Mouse (Mus musculus) heart, adult 2 months (tissue): ENCODE measurements around the gene Dolk. TPM values are rescaled to one million over a fixed set of nuclear protein-coding genes. Genes with fewer than 3 reads are reported as not detected.

Experiments
- DNase-seq, 2 experiments: peaks; one replicate each; pipeline ENCODE4 v3.0.0; 2021
- H3K27ac ChIP-seq: fragments of 200-600 bp; 2 replicates; pipeline ENCODE4 v1.8.1; 2022
- H3K27me3 ChIP-seq: fragments of 200-500 bp; 2 replicates; pipeline ENCODE4 v1.6.1; 2012; ENCODE audit warnings: mild to moderate bottlenecking, low read length, inconsistent platforms, mixed read lengths; ENCODE audit not compliant: control insufficient read depth, insufficient read depth
- H3K36me3 ChIP-seq: fragments of 200-500 bp; 2 replicates; pipeline ENCODE4 v1.6.1; 2012; ENCODE audit warnings: low read length, inconsistent platforms; ENCODE audit not compliant: control insufficient read depth, insufficient read depth
- H3K4me1 ChIP-seq: fragments of 200-500 bp; 2 replicates; pipeline ENCODE4 v1.6.1; 2011; ENCODE audit warnings: low read length; ENCODE audit not compliant: control insufficient read depth, insufficient read depth
- H3K4me3 ChIP-seq: fragments of 200-600 bp; 2 replicates; pipeline ENCODE4 v1.8.1; 2022
- H3K79me2 ChIP-seq: fragments of 200-500 bp; replicated peaks from 2 replicates; pipeline ENCODE4 v1.6.1; 2012; ENCODE audit warnings: mild to moderate bottlenecking, inconsistent platforms, low read length, moderate library complexity, mixed read lengths; ENCODE audit not compliant: control insufficient read depth, insufficient read depth
- H3K9ac ChIP-seq: fragments of 200-500 bp; 2 replicates; pipeline ENCODE4 v1.6.1; 2012; ENCODE audit warnings: low read depth, mild to moderate bottlenecking, control low read depth, inconsistent platforms, low read length, mixed read lengths
- CTCF ChIP-seq: fragments of 200-600 bp; IDR thresholded peaks from 2 replicates; pipeline ENCODE4 v1.8.1; 2022; ENCODE audit warnings: antibody characterized with exemption, mild to moderate bottlenecking, moderate library complexity
- EP300 ChIP-seq: fragments of 200-500 bp; IDR thresholded peaks from 2 replicates; pipeline ENCODE4 v1.6.1; 2011; ENCODE audit warnings: low read depth, low read length, control low read depth; ENCODE audit not compliant: insufficient read depth
- POLR2A ChIP-seq: fragments of 200-500 bp; IDR thresholded peaks from 2 replicates; pipeline ENCODE4 v1.6.1; 2011; ENCODE audit warnings: mild to moderate bottlenecking, low read depth, low read length, control low read depth; ENCODE audit not compliant: insufficient read depth
- WGBS: fragments of 180-500 bp; shearing (Covaris S2); methylation state at CpG from one replicate; pipeline ENCODE4 v1.1.7; 2018; 5-methylcytosine and 5-hydroxymethylcytosine counted together
- intact Hi-C: fragments of 180-260 bp; cut with DNase I; formaldehyde crosslinking; loops from one replicate; pipeline ENCODE4 v1.15.1; 2025
- polyA plus RNA-seq: library from polyadenylated mRNA; depleted of rRNA; stranded (reverse); fragments of >200 nt; gene quantifications from 2 replicates; pipeline ENCODE4 v1.2.3, GENCODE M21; 2012
- total RNA-seq, 2 experiments: library from RNA; stranded (reverse); gene quantifications; 2 replicates each; pipeline ENCODE4 v1.2.3; 2021

Gene Dolk
- total and polyA plus RNA-seq, 3 experiments, result 21.6 to 25.3 (median 23.9) TPM

DNA sequence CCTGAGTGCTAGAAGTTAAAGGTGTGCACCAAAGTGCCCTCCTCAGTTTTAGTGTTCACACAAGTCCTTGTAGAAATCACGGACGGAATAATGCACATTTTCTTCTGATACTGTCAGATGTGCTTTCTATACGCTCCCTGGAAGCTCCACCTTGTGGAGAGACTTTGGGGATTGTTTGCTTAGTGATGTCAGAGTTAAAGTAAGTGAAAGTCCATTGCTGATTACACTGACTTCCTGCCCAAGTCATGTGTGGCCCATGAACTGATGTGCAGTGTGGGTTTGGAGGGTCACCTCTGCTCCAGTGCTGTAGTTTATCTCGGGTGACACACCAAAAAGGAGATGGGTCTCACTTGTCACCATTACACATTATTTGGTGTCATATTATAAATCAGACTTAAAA, 33.1 kb upstream of the Dolk start:
- no peak overlapping the region for H3K27ac ChIP-seq
- WGBS, result 73% methylated on average over 4 of the region's 4 CpGs
- TF ChIP-seq CTCF (no peak), POLR2A (no peak)
- H3K4me3 ChIP-seq, result no peak overlapping the region
- no peaks in the 10 kb centered on the region for H3K79me2 ChIP-seq
- intact Hi-C loops, result no loop called here
- no peak for DNase-seq
- no peaks in the 10 kb centered on the region for H3K36me3 ChIP-seq
- H3K9ac ChIP-seq, result no peak overlapping the region
- no peaks in the 10 kb centered on the region for H3K27me3 ChIP-seq
- H3K4me1 ChIP-seq, result no peaks in the 10 kb centered on the region

DNA sequence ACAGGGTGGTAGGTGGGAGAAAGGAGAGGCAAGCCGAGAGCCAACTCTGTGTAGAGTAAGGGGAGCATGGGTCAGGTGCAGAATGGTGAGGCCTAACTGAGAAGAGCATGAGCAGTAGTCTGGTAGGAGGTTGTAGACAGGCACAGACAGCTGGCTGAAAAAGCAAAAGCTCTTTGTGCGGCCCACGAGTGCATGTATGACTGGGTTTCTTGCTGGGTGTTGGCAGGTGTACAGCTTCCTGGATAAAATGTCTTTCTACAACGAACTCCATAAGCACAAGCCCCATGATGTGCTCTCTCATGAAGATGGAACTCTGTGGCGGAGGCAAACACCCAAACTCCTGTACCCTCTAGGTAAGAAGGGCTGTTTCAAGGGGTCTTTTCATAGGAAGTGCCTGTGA, 30.8 kb upstream of the Dolk start:
- Histone ChIP-seq H3K4me1 (no peaks in the 10 kb centered on the region), H3K9ac (no peak overlapping the region), H3K27me3 (no peaks in the 10 kb centered on the region), H3K27ac (no peak overlapping the region), H3K4me3 (no peak overlapping the region), H3K79me2 (no peaks in the 10 kb centered on the region), H3K36me3 (no peaks in the 10 kb centered on the region)
- TF ChIP-seq POLR2A (no peak), EP300 (no peak), CTCF (no peak)
- DNase-seq, result no peak
- intact Hi-C loops, result no loop called here
- 93% methylated on average over 5 of the region's 5 CpGs for WGBS

DNA sequence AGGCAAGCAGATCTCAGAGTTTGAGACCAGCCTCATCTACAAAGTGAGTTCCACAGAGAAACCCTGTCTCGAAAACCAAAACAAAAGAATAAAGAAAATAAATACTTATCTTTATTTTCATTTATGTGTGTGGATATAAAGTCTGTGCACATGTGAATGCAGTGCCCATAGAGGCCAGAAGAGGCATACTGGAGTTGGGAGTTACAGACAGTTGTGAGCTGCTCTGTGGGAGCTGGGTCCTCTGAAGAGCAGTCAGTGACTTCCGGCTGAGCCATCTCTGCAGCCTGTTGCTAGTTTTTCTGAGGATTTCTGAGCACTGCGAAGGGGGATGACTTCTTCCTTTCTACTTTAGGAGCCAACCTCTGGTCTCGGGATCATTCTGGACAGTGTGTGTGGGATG, 30.0 kb upstream of the Dolk start:
- no peak overlapping the region for H3K27ac ChIP-seq
- H3K4me3 ChIP-seq, result no peak overlapping the region
- WGBS, result 93% methylated on average over 4 of the region's 4 CpGs
- no peak for DNase-seq
- H3K36me3 ChIP-seq, result no peaks in the 10 kb centered on the region
- H3K79me2 ChIP-seq, result no peaks in the 10 kb centered on the region
- TF ChIP-seq EP300 (no peak), CTCF (peak; percentile 22; the same call in 1 of the 2 replicates)
- H3K27me3 ChIP-seq, result no peaks in the 10 kb centered on the region
- intact Hi-C loops, result no loop called here
- no peak overlapping the region for H3K9ac ChIP-seq
- no peaks in the 10 kb centered on the region for H3K4me1 ChIP-seq

DNA sequence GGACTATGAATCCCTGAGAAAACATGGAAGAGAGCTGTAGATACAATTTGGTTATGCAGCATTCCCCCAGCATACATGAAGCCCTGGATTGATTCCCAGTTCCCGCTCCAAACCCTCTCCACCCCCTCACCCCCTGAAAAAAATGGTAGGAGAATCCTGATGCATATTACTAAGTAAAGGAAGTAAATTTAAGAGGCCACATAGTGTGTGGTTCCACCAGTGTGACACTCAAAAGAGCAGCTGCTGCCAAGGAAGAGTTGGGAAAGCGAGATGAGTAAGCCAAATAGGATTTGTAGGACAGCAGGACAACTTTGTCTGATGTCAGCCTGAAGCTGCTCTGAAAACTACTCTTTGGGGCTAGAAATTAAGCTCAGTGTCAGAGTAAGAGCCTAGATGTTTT, 25.3 kb upstream of the Dolk start:
- H3K4me3 ChIP-seq, result no peak overlapping the region
- H3K79me2 ChIP-seq, result no peaks in the 10 kb centered on the region
- H3K9ac ChIP-seq, result no peak overlapping the region
- intact Hi-C loops, result no loop called here
- no peaks in the 10 kb centered on the region for H3K36me3 ChIP-seq
- no peak overlapping the region for H3K27ac ChIP-seq
- no peaks in the 10 kb centered on the region for H3K4me1 ChIP-seq
- TF ChIP-seq CTCF, result no peak
- no peak for TF ChIP-seq POLR2A
- TF ChIP-seq EP300, result no peak
- WGBS, result 93% methylated on average over 2 of the region's 2 CpGs
- DNase-seq, result no peak
- no peaks in the 10 kb centered on the region for H3K27me3 ChIP-seq

DNA sequence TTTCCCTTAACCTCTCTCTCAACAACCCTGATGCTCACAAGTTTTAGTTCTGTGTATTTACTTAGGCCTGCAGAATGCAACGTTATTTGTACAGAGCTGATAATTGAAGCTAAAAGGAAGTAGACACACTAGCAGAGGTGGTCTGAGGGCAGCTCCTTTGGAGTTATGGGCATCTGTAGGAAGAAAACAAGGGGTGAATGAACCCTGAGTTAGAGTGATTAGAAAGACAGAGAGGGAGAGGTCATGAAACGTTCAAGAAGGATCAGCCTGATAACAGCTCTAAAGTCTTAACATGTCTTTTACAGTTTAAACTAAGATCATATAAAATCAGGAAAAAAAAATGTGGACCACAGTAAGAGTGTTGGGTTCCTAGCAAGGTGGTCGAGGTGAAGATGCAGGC, 23.2 kb upstream of the Dolk start:
- Histone ChIP-seq H3K4me1 (no peaks in the 10 kb centered on the region), H3K27me3 (no peaks in the 10 kb centered on the region), H3K4me3 (no peak overlapping the region), H3K79me2 (no peaks in the 10 kb centered on the region), H3K27ac (no peak overlapping the region), H3K36me3 (no peaks in the 10 kb centered on the region; the same call in 1 of the 2 replicates), H3K9ac (no peak overlapping the region)
- intact Hi-C loops, result no loop called here
- WGBS, result 73% methylated on average over 3 of the region's 3 CpGs
- TF ChIP-seq POLR2A, result no peak
- TF ChIP-seq EP300, result no peak
- no peak for TF ChIP-seq CTCF
- DNase-seq, result no peak

DNA sequence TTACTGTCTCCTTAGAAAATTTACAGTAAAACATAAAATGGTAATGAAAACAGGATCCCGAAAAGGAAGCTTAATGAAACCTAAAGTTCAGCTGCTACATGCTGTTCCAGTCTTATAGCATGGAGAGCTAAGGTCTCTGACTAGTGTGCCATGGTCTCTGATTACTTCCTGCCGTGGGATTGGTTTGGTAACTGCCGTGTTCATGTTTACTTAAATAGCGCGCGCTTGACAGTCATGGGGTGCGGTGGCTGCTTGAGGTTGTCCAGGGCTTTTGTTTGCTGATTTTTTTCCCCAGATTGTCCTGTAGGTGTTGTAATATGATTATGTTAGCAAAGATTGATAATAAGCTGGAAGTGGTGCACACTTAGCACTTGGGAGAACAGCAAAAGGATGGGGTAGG, 20.0 kb upstream of the Dolk start:
- H3K4me3 ChIP-seq, result no peak overlapping the region
- WGBS, result 93% methylated on average over 7 of the region's 7 CpGs
- no peak for DNase-seq
- no peak overlapping the region for H3K27ac ChIP-seq
- H3K4me1 ChIP-seq, result no peaks in the 10 kb centered on the region
- no peak overlapping the region for H3K9ac ChIP-seq
- intact Hi-C loops, result no loop called here
- no peaks in the 10 kb centered on the region; the same call in 1 of the 2 replicates for H3K36me3 ChIP-seq
- TF ChIP-seq EP300 (no peak), CTCF (no peak), POLR2A (no peak)
- no peaks in the 10 kb centered on the region for H3K79me2 ChIP-seq
- no peaks in the 10 kb centered on the region for H3K27me3 ChIP-seq

DNA sequence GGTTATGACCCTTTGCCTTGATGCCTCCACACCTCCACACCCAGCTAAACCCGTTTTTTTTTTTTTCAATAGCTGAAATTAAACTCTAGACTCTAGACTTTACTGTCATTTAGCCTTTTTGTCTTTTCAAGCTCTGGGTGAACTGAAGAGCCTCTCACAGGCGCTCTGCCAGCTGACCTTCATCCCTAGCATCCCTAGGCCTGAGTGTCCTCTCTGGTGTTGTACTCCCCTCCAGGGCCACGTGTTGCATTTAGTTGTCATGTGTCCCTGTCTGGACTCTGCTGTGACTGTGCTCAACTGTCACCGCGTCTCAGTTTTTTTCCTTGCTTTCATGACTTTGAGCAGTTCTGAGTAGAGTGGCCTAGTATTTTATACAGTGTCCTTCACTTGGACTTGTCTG, 13.8 kb upstream of the Dolk start:
- 88% methylated on average over 5 of the region's 5 CpGs for WGBS

More for the DNA sequence above, 13.8 kb upstream of the Dolk start:
- no peaks in the 10 kb centered on the region for H3K4me1 ChIP-seq
- no peak overlapping the region for H3K9ac ChIP-seq
- TF ChIP-seq CTCF (no peak), EP300 (no peak), POLR2A (no peak)
- H3K4me3 ChIP-seq, result no peak overlapping the region
- H3K27me3 ChIP-seq, result no peaks in the 10 kb centered on the region
- H3K36me3 ChIP-seq, result no peaks in the 10 kb centered on the region
- intact Hi-C loops, result no loop called here
- H3K27ac ChIP-seq, result no peak overlapping the region
- no peak for DNase-seq
- H3K79me2 ChIP-seq, result no peaks in the 10 kb centered on the region
